In genomic region chr7:124777822-124778221, GRCm38 (mm10) we compare ENCODE assay signal across 12 mouse cellular contexts.
"Had no signal": no experiment of that assay in that cellular context is flagged by ENCODE, and none has a peak within 500 bp of the region (broad histone marks: within the 10 kb centered on the region; RNA-seq: fewer than 3 reads in every experiment).

No protein-coding gene starts in this region.

- H3K27me3 ChIP-seq: limb, embryonic 15.5 days; liver, embryonic 13.5 days; midbrain, embryonic 15.5 days; neural tube, embryonic 13.5 days had no signal

- DNase-seq: kidney, adult 11 months; layer of hippocampus, adult 9-11 months; layer of hippocampus, postnatal 36 days; liver, embryonic 13.5 days; lung, adult 2 months; right cerebral cortex, postnatal 4 days; thymus, postnatal 4 days had no signal

- H3K9ac ChIP-seq: limb, embryonic 15.5 days; liver, embryonic 13.5 days; midbrain, embryonic 15.5 days; neural tube, embryonic 13.5 days had no signal

- H3K9me3 ChIP-seq: limb, embryonic 15.5 days; liver, embryonic 13.5 days; midbrain, embryonic 10.5 days; midbrain, embryonic 15.5 days; neural tube, embryonic 13.5 days had no signal

- H3K27ac ChIP-seq: hindbrain, postnatal 0 days; limb, embryonic 15.5 days; liver, embryonic 13.5 days; midbrain, embryonic 10.5 days; midbrain, embryonic 15.5 days; neural tube, embryonic 13.5 days had no signal

- ATAC-seq: hindbrain, postnatal 0 days; midbrain, embryonic 15.5 days had no signal

- H3K4me3 ChIP-seq: limb, embryonic 15.5 days; liver, embryonic 13.5 days; midbrain, embryonic 10.5 days; midbrain, embryonic 15.5 days; neural tube, embryonic 13.5 days had no signal

- H3K4me2 ChIP-seq: limb, embryonic 15.5 days; liver, embryonic 13.5 days; midbrain, embryonic 15.5 days; neural tube, embryonic 13.5 days had no signal

- H3K36me3 ChIP-seq: limb, embryonic 15.5 days; liver, embryonic 13.5 days; midbrain, embryonic 10.5 days; midbrain, embryonic 15.5 days; neural tube, embryonic 13.5 days had no signal

- H3K4me1 ChIP-seq: limb, embryonic 15.5 days; liver, embryonic 13.5 days; midbrain, embryonic 15.5 days; neural tube, embryonic 13.5 days had no signal
